Mouse (Mus musculus) cerebellum, adult 2 months (tissue): ENCODE measurements around the gene Lat. TPM values are rescaled to one million over a fixed set of nuclear protein-coding genes. Genes with fewer than 3 reads are reported as not detected.

Experiments
- DNase-seq, 2 experiments: peaks; one replicate each; pipeline ENCODE4 v3.0.0; 2021
- H3K27ac ChIP-seq: fragments of 200-500 bp; 2 replicates; pipeline ENCODE4 v1.5.1; 2012; ENCODE audit warnings: low read length, control low read depth, inconsistent platforms; ENCODE audit not compliant: insufficient read depth
- H3K27me3 ChIP-seq: fragments of 200-500 bp; 2 replicates; pipeline ENCODE4 v1.6.1; 2012; ENCODE audit warnings: inconsistent platforms, mild to moderate bottlenecking, low read length, moderate library complexity; ENCODE audit not compliant: control insufficient read depth, insufficient read depth
- H3K4me1 ChIP-seq: fragments of 200-500 bp; 2 replicates; pipeline ENCODE4 v1.6.1; 2011; ENCODE audit warnings: low read length; ENCODE audit not compliant: control insufficient read depth, insufficient read depth
- H3K4me3 ChIP-seq: fragments of 200-500 bp; replicated peaks from 2 replicates; pipeline ENCODE3; 2011; ENCODE audit warnings: mild to moderate bottlenecking, low read depth, low read length, control low read depth; ENCODE audit not compliant: insufficient read depth
- CTCF ChIP-seq: fragments of 200-500 bp; IDR thresholded peaks from 2 replicates; pipeline ENCODE4 v1.5.1; 2011; ENCODE audit warnings: low read depth, mild to moderate bottlenecking, control low read depth, low read length, moderate library complexity, borderline replicate concordance; ENCODE audit not compliant: insufficient read depth
- POLR2A ChIP-seq: fragments of 200-500 bp; IDR thresholded peaks from 2 replicates; pipeline ENCODE4 v1.6.1; 2011; ENCODE audit warnings: low read length, control low read depth, borderline replicate concordance; ENCODE audit not compliant: insufficient read depth
- WGBS: fragments of 180-500 bp; shearing (Covaris S2); methylation state at CpG from one replicate; pipeline ENCODE4 v1.1.7; 2018; 5-methylcytosine and 5-hydroxymethylcytosine counted together
- polyA plus RNA-seq: library from polyadenylated mRNA; depleted of rRNA; stranded (reverse); fragments of >200 nt; gene quantifications from 2 replicates; pipeline ENCODE4 v1.2.3, GENCODE M21; 2012

Lat gene
- polyA plus RNA-seq, 1 experiment, result 1.6 TPM

- Histone ChIP-seq H3K4me3 (no peak overlapping the region), H3K27ac (no peak overlapping the region), H3K4me1 (no peaks in the 10 kb centered on the region), H3K27me3 (no peaks in the 10 kb centered on the region)
- WGBS, result 60% methylated on average over 11 of the region's 11 CpGs
- DNase-seq, result no peak
- no peak for TF ChIP-seq CTCF
- no peak for TF ChIP-seq POLR2A
These were observed 15.9 kb downstream of the Lat start for GRCm38 (mm10) chr7:126353251-126353993.

- no peak for DNase-seq
- no peaks in the 10 kb centered on the region for H3K4me1 ChIP-seq
- WGBS, result 45% methylated on average over 10 of the region's 10 CpGs
- H3K27ac ChIP-seq, result no peak overlapping the region
- TF ChIP-seq CTCF (no peak), POLR2A (no peak)
- H3K4me3 ChIP-seq, result no peak overlapping the region
- no peaks in the 10 kb centered on the region for H3K27me3 ChIP-seq
These were observed 17.9 kb downstream of the Lat start for GRCm38 (mm10) chr7:126351419-126351951.

GRCm38 (mm10) chr7:126350748-126351418, 18.5 kb downstream of the Lat start:
- no peak overlapping the region for H3K27ac ChIP-seq
- no peaks in the 10 kb centered on the region for H3K27me3 ChIP-seq
- DNase-seq, result no peak
- no peaks in the 10 kb centered on the region for H3K4me1 ChIP-seq
- TF ChIP-seq POLR2A, result no peak
- TF ChIP-seq CTCF, result no peak
- H3K4me3 ChIP-seq, result peak overlapping the region; percentile 42
- 58% methylated on average over 20 of the region's 20 CpGs for WGBS

- H3K27ac ChIP-seq, result no peak overlapping the region
- TF ChIP-seq POLR2A (no peak), CTCF (no peak)
- no peaks in the 10 kb centered on the region for H3K4me1 ChIP-seq
- no peak overlapping the region for H3K4me3 ChIP-seq
- 63% methylated on average over 8 of the region's 8 CpGs for WGBS
- no peak for DNase-seq
- no peaks in the 10 kb centered on the region for H3K27me3 ChIP-seq
These were observed 21.1 kb downstream of the Lat start for GRCm38 (mm10) chr7:126348293-126348692.

- WGBS, result 20% methylated on average over 1 of the region's 1 CpGs
- TF ChIP-seq CTCF (no peak), POLR2A (no peak)
- Histone ChIP-seq H3K4me1 (no peaks in the 10 kb centered on the region), H3K27ac (no peak overlapping the region), H3K27me3 (no peaks in the 10 kb centered on the region), H3K4me3 (no peak overlapping the region)
- DNase-seq, result no peak
These were observed 22.3 kb downstream of the Lat start for GRCm38 (mm10) chr7:126347098-126347497.

- Histone ChIP-seq H3K4me3 (no peak overlapping the region), H3K27ac (no peak overlapping the region)
- 42% methylated on average over 3 of the region's 3 CpGs for WGBS
These were observed 23.4 kb downstream of the Lat start for GRCm38 (mm10) chr7:126345969-126346368.

GRCm38 (mm10) chr7:126345557-126345956, 23.8 kb downstream of the Lat start:
- TF ChIP-seq POLR2A (no peak), CTCF (no peak)
- 53% methylated on average over 3 of the region's 3 CpGs for WGBS
- H3K27ac ChIP-seq, result no peak overlapping the region
- H3K27me3 ChIP-seq, result no peaks in the 10 kb centered on the region
- no peak overlapping the region for H3K4me3 ChIP-seq
- no peaks in the 10 kb centered on the region for H3K4me1 ChIP-seq
- no peak for DNase-seq

More at GRCm38 (mm10) chr7:126345969-126346368, 23.4 kb downstream of the Lat start:
- Histone ChIP-seq H3K4me1 (no peaks in the 10 kb centered on the region), H3K27me3 (no peaks in the 10 kb centered on the region)
- TF ChIP-seq CTCF (no peak), POLR2A (no peak)
- DNase-seq, result no peak
